ENCODE assay signal across 9 mouse cellular contexts in the genomic region with DNA sequence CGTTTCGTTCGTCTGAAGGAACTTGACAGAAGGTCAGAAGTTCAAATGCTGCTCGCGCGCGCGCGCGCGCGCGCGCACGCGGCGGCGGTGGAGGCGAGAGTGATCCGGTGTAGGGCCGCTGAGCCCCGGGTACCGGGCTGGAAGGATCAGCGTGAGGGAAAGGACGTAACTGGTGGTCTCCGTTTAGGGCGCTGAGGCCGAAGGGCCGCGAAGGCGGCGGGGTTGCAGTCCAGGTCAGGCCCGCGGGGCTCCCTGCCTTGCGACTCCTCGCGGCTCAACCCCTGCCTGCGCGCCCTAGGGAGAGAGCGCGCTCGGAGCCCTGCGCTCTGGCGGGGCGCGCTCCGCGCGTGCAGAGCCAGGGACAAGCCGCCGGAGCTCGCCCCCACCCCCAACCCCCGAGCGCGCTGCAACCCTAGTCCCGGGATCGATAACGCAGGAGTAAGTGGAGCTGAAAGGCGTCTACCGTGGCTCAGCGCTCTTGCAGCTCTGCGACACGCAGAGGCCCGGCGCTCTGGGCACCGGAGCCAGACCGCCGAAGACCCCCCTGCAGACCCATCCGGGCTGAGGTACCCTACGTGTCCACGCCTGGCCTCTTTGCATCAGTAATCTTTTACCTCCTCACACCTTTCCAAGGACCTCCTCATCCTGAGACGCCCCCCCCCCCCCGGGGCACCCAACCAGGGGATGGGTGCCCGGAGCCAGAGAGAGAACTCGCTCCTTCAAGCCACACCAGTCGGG. TPM values are rescaled to one million over a fixed set of nuclear protein-coding genes. Genes with fewer than 3 reads are reported as not detected.
A peak's percentile ranks its signal among the peaks of the same experiment; 100 is the strongest.
DNase-seq lines count a peak whose midpoint lies in the region; ATAC-seq and TF ChIP-seq lines count a peak whose summit lies in the region.
"Had no signal": no experiment of that assay in that cellular context is flagged by ENCODE, and none has a peak within 500 bp of the region (broad histone marks: within the 10 kb centered on the region; RNA-seq: fewer than 3 reads in every experiment).

No protein-coding gene starts in this region.

- H3K4me1 ChIP-seq in embryonic facial prominence, embryonic 13.5 days, result peaks cover 46% of the 10 kb centered on the region
- H3K4me1 ChIP-seq in intestine, embryonic 14.5 days (replicated peaks; ENCODE audit: control insufficient read depth, insufficient read depth, low read length), result peaks cover 5% of the 10 kb centered on the region
- no peaks in the 10 kb centered on the region for H3K4me1 ChIP-seq in liver, embryonic 14.5 days (replicated peaks; ENCODE audit: control insufficient read depth in 2 of 2, insufficient read depth in 2 of 2, low read length in 1 of 2)
- H3K4me1 ChIP-seq in stomach, embryonic 14.5 days (ENCODE audit: control insufficient read depth, insufficient read depth, low read length), result 0 out of 2 replicates have a peak, but pooled peaks cover 6% of the 10 kb centered on the region

- H3K27ac ChIP-seq in embryonic facial prominence, embryonic 13.5 days, result no peak overlapping the region
- peak overlapping the region; percentile 64 for H3K27ac ChIP-seq in intestine, embryonic 14.5 days (ENCODE audit: low read depth)
- no peak overlapping the region for H3K27ac ChIP-seq in liver, embryonic 14.5 days
- H3K27ac ChIP-seq in stomach, embryonic 14.5 days (ENCODE audit: low read length), result peak overlapping the region; percentile 82

- H3K27me3 ChIP-seq in embryonic facial prominence, embryonic 13.5 days, result peaks cover 100% of the 10 kb centered on the region
- H3K27me3 ChIP-seq in intestine, embryonic 14.5 days (replicated peaks; ENCODE audit: control insufficient read depth, insufficient read depth, low read length), result peaks cover 98% of the 10 kb centered on the region
- H3K27me3 ChIP-seq in liver, embryonic 14.5 days (ENCODE audit: control insufficient read depth, insufficient read depth, low read length), result peaks cover 84% of the 10 kb centered on the region
- peaks cover 69% of the 10 kb centered on the region for H3K27me3 ChIP-seq in stomach, embryonic 14.5 days (ENCODE audit: control insufficient read depth, insufficient read depth, low read length)

- ATAC-seq in embryonic facial prominence, embryonic 13.5 days (ENCODE audit: insufficient number of reproducible peaks, insufficient read depth, low FRiP score, low TSS enrichment, low read depth), result no peak
- 0 out of 2 replicates have a peak, but pooled peaks have one; percentile 14 for ATAC-seq in intestine, embryonic 14.5 days (replicated peaks; ENCODE audit: low FRiP score, low TSS enrichment, low read depth)
- ATAC-seq in liver, embryonic 14.5 days (ENCODE audit: insufficient read depth), result no peak
- ATAC-seq in stomach, embryonic 14.5 days (ENCODE audit: insufficient number of reproducible peaks, insufficient read depth, low FRiP score, low read depth), result no peak

- no peaks in the 10 kb centered on the region for H3K9me3 ChIP-seq in embryonic facial prominence, embryonic 13.5 days
- no peaks in the 10 kb centered on the region for H3K9me3 ChIP-seq in intestine, embryonic 14.5 days (ENCODE audit: control insufficient read depth, low read length)
- no peaks in the 10 kb centered on the region for H3K9me3 ChIP-seq in liver, embryonic 14.5 days (ENCODE audit: control insufficient read depth, low read length)
- H3K9me3 ChIP-seq in stomach, embryonic 14.5 days (ENCODE audit: control insufficient read depth, low read depth, low read length), result no peaks in the 10 kb centered on the region

- H3K36me3 ChIP-seq in embryonic facial prominence, embryonic 13.5 days, result no peaks in the 10 kb centered on the region
- H3K36me3 ChIP-seq in intestine, embryonic 14.5 days (ENCODE audit: control insufficient read depth, insufficient read depth, low read length), result no peaks in the 10 kb centered on the region
- no peaks in the 10 kb centered on the region for H3K36me3 ChIP-seq in liver, embryonic 14.5 days (replicated peaks; ENCODE audit: control insufficient read depth, insufficient read depth, low read depth)
- no peaks in the 10 kb centered on the region for H3K36me3 ChIP-seq in stomach, embryonic 14.5 days (ENCODE audit: control insufficient read depth, insufficient read depth, low read length)

- peak; percentile 43 for DNase-seq in right cerebral cortex, adult 18-20 months
- no peak for DNase-seq in right cerebral cortex, postnatal 36 days (ENCODE audit: low spot score in 2 of 2)
- peak; percentile 81 for DNase-seq in intestine, embryonic 14.5 days (ENCODE audit: low spot score)
- no peak for DNase-seq in liver, embryonic 14.5 days (ENCODE audit: low read depth in 3 of 3, low spot score in 3 of 3)
- no peak for DNase-seq in gastrocnemius, adult 18-20 months (ENCODE audit: low spot score)

- TF ChIP-seq CTCF in liver, embryonic 14.5 days (IDR thresholded peaks at IDR 0.05; ENCODE audit: low read depth), result no peak

- peak overlapping the region; percentile 56 for H3K4me3 ChIP-seq in embryonic facial prominence, embryonic 13.5 days
- H3K4me3 ChIP-seq in intestine, embryonic 14.5 days (ENCODE audit: low read depth, low read length), result peak overlapping the region; percentile 45
- H3K4me3 ChIP-seq in liver, embryonic 14.5 days (ENCODE audit: insufficient read depth in 1 of 2, low read depth in 2 of 2, low read length in 2 of 2), result peak overlapping the region; percentile 25 to 28; a peak in 3 of 4 replicates
- H3K4me3 ChIP-seq in stomach, embryonic 14.5 days (ENCODE audit: low read depth, low read length), result peak overlapping the region; percentile 60

- peak overlapping the region; percentile 59 for H3K9ac ChIP-seq in embryonic facial prominence, embryonic 13.5 days
- peak overlapping the region; percentile 56 for H3K9ac ChIP-seq in intestine, embryonic 14.5 days (ENCODE audit: low read length)
- H3K9ac ChIP-seq in liver, embryonic 14.5 days (replicated peaks), result no peak overlapping the region
- H3K9ac ChIP-seq in stomach, embryonic 14.5 days (replicated peaks; ENCODE audit: low read depth, low read length), result peak overlapping the region; percentile 65

- H3K4me2 ChIP-seq in embryonic facial prominence, embryonic 13.5 days, result peak overlapping the region; percentile 95
- H3K4me2 ChIP-seq in intestine, embryonic 14.5 days (ENCODE audit: low read length), result peak overlapping the region; percentile 62
- peak overlapping the region; percentile 47 for H3K4me2 ChIP-seq in liver, embryonic 14.5 days (ENCODE audit: low read depth)
- H3K4me2 ChIP-seq in stomach, embryonic 14.5 days (replicated peaks; ENCODE audit: low read depth, low read length), result peak overlapping the region; percentile 79

- TF ChIP-seq EP300 in liver, embryonic 14.5 days (IDR thresholded peaks at IDR 0.05; ENCODE audit: low read depth), result no peak

- WGBS in embryonic facial prominence, embryonic 13.5 days, result under 1% methylated on average over 76 of the region's 76 CpGs
- WGBS in intestine, embryonic 14.5 days, result under 1% methylated on average over 76 of the region's 76 CpGs
- WGBS in liver, embryonic 14.5 days (ENCODE audit: insufficient replicate concordance), result under 1% methylated on average over 75 of the region's 76 CpGs
- WGBS in stomach, embryonic 14.5 days, result under 1% methylated on average over 69 of the region's 76 CpGs

RNA-seq across cellular contexts. Expression of a gene that starts 2.5 kb away (rescaled TPM):
- 1.0 TPM in 2 replicates for polyA plus RNA-seq in embryonic facial prominence, embryonic 13.5 days (2015; fragmentation: Nextera tagmentation; extraction: Ambion mirVana)
- 7.8 and 8.9 TPM in 2 replicates for polyA plus RNA-seq in intestine, embryonic 14.5 days (2014; fragmentation: Nextera tagmentation; extraction: Ambion mirVana)
- polyA plus RNA-seq in liver, embryonic 14.5 days (2012; rRNA removed), result 0.04 and 0.12 TPM in 2 replicates
- not detected in 2 replicates for polyA plus RNA-seq in liver, embryonic 14.5 days (2014; fragmentation: Nextera tagmentation; extraction: Ambion mirVana)
- polyA plus RNA-seq in stomach, embryonic 14.5 days (2014; fragmentation: Nextera tagmentation; extraction: Ambion mirVana), result 4.6 and 5.3 TPM in 2 replicates
- total RNA-seq in gastrocnemius, adult 18-20 months (2021), result not detected
- total RNA-seq: common myeloid progenitor, adult 5-6 weeks; neutrophil, adult 5-6 weeks had no signal

Comparison
In these comparisons a context has a peak if more than half of its experiments do, and no peak if none do; other contexts are left out.
1. DNase-seq: peak in right cerebral cortex, adult 18-20 months (single experiment) and intestine, embryonic 14.5 days (single experiment); none in right cerebral cortex, postnatal 36 days (0 of 2), liver, embryonic 14.5 days (0 of 3) and gastrocnemius, adult 18-20 months (single experiment).
2. H3K27ac ChIP-seq: peak in intestine, embryonic 14.5 days (single experiment) and stomach, embryonic 14.5 days (single experiment); none in embryonic facial prominence, embryonic 13.5 days (single experiment) and liver, embryonic 14.5 days (single experiment).
3. Peak in every context shown above with its lines, with median percentiles within 50 percentile points of each other: H3K4me2 ChIP-seq and H3K4me3 ChIP-seq.